ENCODE assay signal across 8 mouse cellular contexts in the genomic region with DNA sequence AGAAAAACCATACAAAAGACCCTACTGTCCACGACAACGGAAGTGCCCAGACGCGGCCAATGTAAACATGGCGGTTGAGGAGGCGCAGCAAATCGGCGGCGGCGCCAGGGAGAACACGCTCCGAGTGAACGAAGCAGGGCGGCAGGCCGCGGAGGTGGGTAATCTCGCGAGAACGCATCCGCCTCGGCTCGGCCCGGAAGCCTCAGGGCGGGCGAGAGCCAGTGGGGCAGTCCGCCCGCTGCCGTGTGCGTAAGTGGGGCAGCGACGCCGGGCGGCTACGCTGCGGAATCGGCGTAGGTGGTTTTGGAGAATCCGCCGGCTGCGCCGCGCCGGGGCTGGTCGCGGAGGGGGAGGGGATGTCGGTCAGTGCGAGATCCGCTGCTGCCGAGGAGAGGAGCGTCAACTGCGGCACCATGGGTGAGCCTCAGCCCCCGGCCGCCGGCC. TPM values are rescaled to one million over a fixed set of nuclear protein-coding genes. Genes with fewer than 3 reads are reported as not detected.
A peak's percentile ranks its signal among the peaks of the same experiment; 100 is the strongest.
DNase-seq lines count a peak whose midpoint lies in the region; ATAC-seq and TF ChIP-seq lines count a peak whose summit lies in the region.

Gene Sept7 (plus strand): TSS at position 157 of the 444 bp plus-strand sequence.

- no peaks in the 10 kb centered on the region for H3K27me3 ChIP-seq in embryonic facial prominence, embryonic 15.5 days
- no peaks in the 10 kb centered on the region for H3K27me3 ChIP-seq in limb, embryonic 14.5 days (ENCODE audit: control insufficient read depth, insufficient read depth, low read length)
- H3K27me3 ChIP-seq in midbrain, postnatal 0 days (ENCODE audit: insufficient read depth, low read length) = no peaks in the 10 kb centered on the region

- TF ChIP-seq CTCF in bone marrow, adult 2 months (IDR thresholded peaks at IDR 0.05; ENCODE audit: control insufficient read depth, insufficient read depth, low read length) = no peak
- peak; percentile 42 for TF ChIP-seq CTCF in midbrain, postnatal 0 days (IDR thresholded peaks at IDR 0.05)

- DNase-seq in 416B (ENCODE audit: low read depth) = peak; percentile 97
- DNase-seq in heart, adult 8-10 months (ENCODE audit: low spot score) = peak; percentile 99
- DNase-seq in kidney, adult 9 months = peak; percentile 99
- DNase-seq in limb, embryonic 14.5 days (ENCODE audit: low spot score) = peak; percentile 98
- DNase-seq in midbrain, postnatal 0 days (ENCODE audit: low spot score) = peak; percentile 99
- DNase-seq in spleen, postnatal 14 days (ENCODE audit: low spot score in 2 of 2) = peak; percentile 98

- TF ChIP-seq POLR2A in bone marrow, adult 2 months (IDR thresholded peaks at IDR 0.05; ENCODE audit: borderline replicate concordance, control insufficient read depth, low read depth, low read length) = peak; percentile 82
- peak; percentile 34; the same call in 1 of the 2 replicates for TF ChIP-seq POLR2A in limb, embryonic 14.5 days (IDR thresholded peaks at IDR 0.05; ENCODE audit: borderline replicate concordance, extremely low read depth, insufficient read depth, insufficient read length)

- H3K4me2 ChIP-seq in embryonic facial prominence, embryonic 15.5 days (replicated peaks) = peak within 1 kb of the TSS; percentile 60
- peak within 1 kb of the TSS; percentile 74 for H3K4me2 ChIP-seq in limb, embryonic 14.5 days (replicated peaks; ENCODE audit: low read depth, low read length, severe bottlenecking)
- peak within 1 kb of the TSS; percentile 64 for H3K4me2 ChIP-seq in midbrain, postnatal 0 days (ENCODE audit: low read depth, low read length, poor library complexity, severe bottlenecking)

- H3K9ac ChIP-seq in embryonic facial prominence, embryonic 15.5 days = peak within 1 kb of the TSS; percentile 96
- H3K9ac ChIP-seq in limb, embryonic 14.5 days (ENCODE audit: low read depth, low read length, severe bottlenecking) = peak within 1 kb of the TSS; percentile 99
- H3K9ac ChIP-seq in midbrain, postnatal 0 days (replicated peaks; ENCODE audit: low read length, poor library complexity, severe bottlenecking) = peak within 1 kb of the TSS; percentile 98

- no peaks in the 10 kb centered on the region for H3K9me3 ChIP-seq in embryonic facial prominence, embryonic 15.5 days (replicated peaks)
- no peaks in the 10 kb centered on the region for H3K9me3 ChIP-seq in limb, embryonic 14.5 days (ENCODE audit: control insufficient read depth, low read length)
- H3K9me3 ChIP-seq in midbrain, postnatal 0 days (ENCODE audit: low read length) = no peaks in the 10 kb centered on the region

- H3K4me3 ChIP-seq in bone marrow, adult 2 months (replicated peaks; ENCODE audit: control insufficient read depth, low read depth, low read length) = peak within 1 kb of the TSS; percentile 98
- H3K4me3 ChIP-seq in embryonic facial prominence, embryonic 15.5 days (replicated peaks) = peak within 1 kb of the TSS; percentile 99
- H3K4me3 ChIP-seq in limb, embryonic 14.5 days (replicated peaks; ENCODE audit: low read length) = peak within 1 kb of the TSS; percentile 99
- H3K4me3 ChIP-seq in midbrain, postnatal 0 days (ENCODE audit: low read depth, low read length) = peak within 1 kb of the TSS; percentile 81

- no peaks in the 10 kb centered on the region; the same call in 1 of the 2 replicates for H3K4me1 ChIP-seq in bone marrow, adult 2 months (ENCODE audit: control insufficient read depth, insufficient read depth, low read length)
- H3K4me1 ChIP-seq in embryonic facial prominence, embryonic 15.5 days = peaks cover 8% of the 10 kb centered on the region; the same call in 1 of the 2 replicates
- peaks cover 16% of the 10 kb centered on the region for H3K4me1 ChIP-seq in limb, embryonic 14.5 days (ENCODE audit: control insufficient read depth, insufficient read depth, low read length)
- peaks cover 13% of the 10 kb centered on the region for H3K4me1 ChIP-seq in midbrain, postnatal 0 days (ENCODE audit: insufficient read depth, low read length)

- peak; percentile 99 for ATAC-seq in embryonic facial prominence, embryonic 15.5 days (ENCODE audit: insufficient number of reproducible peaks, low FRiP score, low TSS enrichment, low read depth)
- peak; percentile 99 for ATAC-seq in limb, embryonic 14.5 days (ENCODE audit: low FRiP score, low read depth)
- ATAC-seq in midbrain, postnatal 0 days (ENCODE audit: low FRiP score) = peak; percentile 99

- under 1% methylated on average over 54 of the region's 54 CpGs for WGBS in bone marrow, adult 2 months
- under 1% methylated on average over 53 of the region's 54 CpGs for WGBS in embryonic facial prominence, embryonic 15.5 days
- 0% methylated on average over 27 of the region's 54 CpGs for WGBS in limb, embryonic 14.5 days
- WGBS in midbrain, postnatal 0 days = under 1% methylated on average over 42 of the region's 54 CpGs

- no peaks in the 10 kb centered on the region for H3K36me3 ChIP-seq in embryonic facial prominence, embryonic 15.5 days
- no peaks in the 10 kb centered on the region; the same call in 1 of the 2 replicates for H3K36me3 ChIP-seq in limb, embryonic 14.5 days (ENCODE audit: control insufficient read depth, insufficient read depth, low read length)
- no peaks in the 10 kb centered on the region for H3K36me3 ChIP-seq in midbrain, postnatal 0 days (ENCODE audit: insufficient read depth, low read length)

- H3K27ac ChIP-seq in bone marrow, adult 2 months (ENCODE audit: control insufficient read depth, insufficient read depth, low read depth, low read length, poor library complexity) = peak within 1 kb of the TSS; percentile 98
- H3K27ac ChIP-seq in embryonic facial prominence, embryonic 15.5 days (replicated peaks) = peak within 1 kb of the TSS; percentile 99
- peak within 1 kb of the TSS; percentile 99 for H3K27ac ChIP-seq in limb, embryonic 14.5 days (replicated peaks; ENCODE audit: low read depth, low read length)
- H3K27ac ChIP-seq in midbrain, postnatal 0 days (ENCODE audit: low read depth, low read length) = peak within 1 kb of the TSS; percentile 98

RNA-seq across cellular contexts. Expression of gene Sept7, which starts in this region (rescaled TPM):
- polyA plus RNA-seq in bone marrow, adult 2 months (2011; ENCODE audit: insufficient read depth, insufficient read length, low replicate concordance, missing spikeins) = 48.2 and 75.9 TPM in 2 replicates
- 272 and 276 TPM in 2 replicates for polyA plus RNA-seq in embryonic facial prominence, embryonic 15.5 days (2015; fragmentation: Nextera tagmentation; extraction: Ambion mirVana)
- 100 to 1,000 TPM in 3 of 4 experiments, 10 to 100 TPM in 1; 97.5 to 117 (median 108) TPM for total RNA-seq in heart, adult 8-10 months (2022)
- 93.2 and 129 TPM in 2 replicates for polyA plus RNA-seq in limb, embryonic 14.5 days (2012; rRNA removed)
- polyA plus RNA-seq in limb, embryonic 14.5 days (2014; fragmentation: Nextera tagmentation; extraction: Ambion mirVana) = 288 and 295 TPM in 2 replicates
- 137 and 168 TPM in 2 replicates for total RNA-seq in midbrain, postnatal 0 days (2014; rRNA removed)
- 249 TPM in 2 replicates for polyA plus RNA-seq in midbrain, postnatal 0 days (2015; fragmentation: Nextera tagmentation; extraction: Ambion mirVana)

Comparison
In these comparisons a context has a peak if more than half of its experiments do, and no peak if none do; other contexts are left out.
1. Peak in every context shown above with its lines: DNase-seq, ATAC-seq, H3K4me3 ChIP-seq and H3K27ac ChIP-seq.